Mouse (Mus musculus): Measurements from ENCODE around the gene Cdk11b. TPM values are rescaled to one million over a fixed set of nuclear protein-coding genes. Genes with fewer than 3 reads are reported as not detected.

Gene Cdk11b
- 10 to 100 TPM; 47.1 to 49.4 TPM for total RNA-seq (2021)
- long read RNA-seq, experiment 1, transcript Cdk11b-202 (20 exons, 2,673 nt) = minor isoform, 7 of 83 reads
- long read RNA-seq, experiment 1, transcript Cdk11b-201 (20 exons, 2,595 nt) = major isoform, 34 of 83 reads
- long read RNA-seq, experiment 1, partial matches to known transcripts = 13 of 83 reads
- long read RNA-seq, experiment 1, other reads (novel, unspliced or antisense) = 29 of 83 reads
- long read RNA-seq, experiment 2, transcript Cdk11b-201 (20 exons, 2,595 nt) = major isoform, 19 of 55 reads
- long read RNA-seq, experiment 2, transcript Cdk11b-202 (20 exons, 2,673 nt) = minor isoform, 12 of 55 reads
- long read RNA-seq, experiment 2, partial matches to known transcripts = 10 of 55 reads
- long read RNA-seq, experiment 2, other reads (novel, unspliced or antisense) = 14 of 55 reads

GRCm38 (mm10) chr4:155624338-155625291, at the start of gene Cdk11b:
Cdk11b (plus strand) TSS chr4:155624854.
- peak; percentile 96 to 97 for DNase-seq (ENCODE audit: low spot score in 2 of 2)

GRCm38 (mm10) chr4:155574931-155575330, 49.7 kb upstream of the Cdk11b start:
- no peak for DNase-seq (ENCODE audit: low spot score in 2 of 2)

GRCm38 (mm10) chr4:155575521-155575920, 49.1 kb upstream of the Cdk11b start:
- no peak for DNase-seq (ENCODE audit: low spot score in 2 of 2)

- no peak for DNase-seq (ENCODE audit: low spot score in 2 of 2)
Observed at GRCm38 (mm10) chr4:155577132-155577531, 47.5 kb upstream of the Cdk11b start.

GRCm38 (mm10) chr4:155577741-155578140, 46.9 kb upstream of the Cdk11b start:
- DNase-seq (ENCODE audit: low spot score in 2 of 2) = no peak

GRCm38 (mm10) chr4:155578336-155579125, 46.1 kb upstream of the Cdk11b start:
- DNase-seq (ENCODE audit: low spot score in 2 of 2) = no peak

GRCm38 (mm10) chr4:155580420-155580819, 44.2 kb upstream of the Cdk11b start:
- peak; percentile 41 to 77 for DNase-seq (ENCODE audit: low spot score in 2 of 2)

GRCm38 (mm10) chr4:155582279-155582905, 42.3 kb upstream of the Cdk11b start:
- DNase-seq (ENCODE audit: low spot score in 2 of 2) = no peak

GRCm38 (mm10) chr4:155589356-155589755, 35.3 kb upstream of the Cdk11b start:
- no peak for DNase-seq (ENCODE audit: low spot score in 2 of 2)

GRCm38 (mm10) chr4:155591012-155591719, 33.5 kb upstream of the Cdk11b start:
- no peak for DNase-seq (ENCODE audit: low spot score in 2 of 2)

- no peak for DNase-seq (ENCODE audit: low spot score in 2 of 2)
Observed at GRCm38 (mm10) chr4:155593780-155594179, 30.9 kb upstream of the Cdk11b start.

GRCm38 (mm10) chr4:155595777-155596176, 28.9 kb upstream of the Cdk11b start:
- DNase-seq (ENCODE audit: low spot score in 2 of 2) = no peak

- no peak for DNase-seq (ENCODE audit: low spot score in 2 of 2)
Observed at GRCm38 (mm10) chr4:155596606-155597005, 28.0 kb upstream of the Cdk11b start.

- DNase-seq (ENCODE audit: low spot score in 2 of 2) = no peak
Observed at GRCm38 (mm10) chr4:155598536-155598935, 26.1 kb upstream of the Cdk11b start.

GRCm38 (mm10) chr4:155599901-155600825, 24.5 kb upstream of the Cdk11b start:
- DNase-seq (ENCODE audit: low spot score in 2 of 2) = no peak

GRCm38 (mm10) chr4:155601091-155601996, 23.3 kb upstream of the Cdk11b start, which contains the start of gene Slc35e2:
Slc35e2 (plus strand) TSS chr4:155601416.
- peak; percentile 85 to 91 for DNase-seq (ENCODE audit: low spot score in 2 of 2)

GRCm38 (mm10) chr4:155601997-155602456, 22.6 kb upstream of the Cdk11b start:
- DNase-seq (ENCODE audit: low spot score in 2 of 2) = no peak

GRCm38 (mm10) chr4:155602753-155603152, 21.9 kb upstream of the Cdk11b start:
- no peak for DNase-seq (ENCODE audit: low spot score in 2 of 2)

All from left cerebral cortex, adult 18-20 months (tissue).